Mouse (Mus musculus): ENCODE measurements around the gene Abcf3. TPM values are rescaled to one million over a fixed set of nuclear protein-coding genes. Genes with fewer than 3 reads are reported as not detected.

The Abcf3 gene
- polyA plus RNA-seq, 1 experiment from 2014 or later = 33.0 TPM

DNA sequence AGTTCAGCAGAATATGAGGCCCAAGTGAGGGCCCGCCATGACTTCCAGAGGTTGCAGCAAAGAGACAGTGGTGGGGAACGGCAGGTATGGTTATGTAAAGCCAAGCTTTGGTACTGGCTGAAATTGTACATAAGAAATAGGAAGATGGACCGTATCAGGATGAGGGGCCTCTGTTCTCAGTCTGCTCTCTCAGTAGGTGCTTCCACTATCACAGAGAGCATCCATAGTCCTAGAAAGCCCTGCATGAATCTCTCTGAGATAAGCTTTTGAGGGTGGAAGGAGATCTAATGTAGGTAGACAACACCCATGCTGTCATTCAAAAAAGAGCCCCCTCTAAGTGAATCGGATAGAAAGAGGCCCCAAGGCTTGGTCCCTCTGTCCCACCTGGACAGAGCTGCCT is 47.4 kb downstream of the Abcf3 start:
- 80% methylated on average over 4 of the region's 4 CpGs for WGBS
- Histone ChIP-seq H3K27me3 (ENCODE audit: control insufficient read depth, insufficient read depth, low read length) (peaks cover 3% of the 10 kb centered on the region; the same call in 1 of the 2 replicates), H3K36me3 (ENCODE audit: control insufficient read depth, insufficient read depth, low read length) (no peaks in the 10 kb centered on the region), H3K27ac (replicated peaks) (no peak overlapping the region), H3K4me3 (ENCODE audit: low read depth, low read length) (no peak overlapping the region), H3K4me2 (replicated peaks; ENCODE audit: low read depth) (no peak overlapping the region), H3K4me1 (replicated peaks; ENCODE audit: control insufficient read depth, insufficient read depth) (no peaks in the 10 kb centered on the region; the same call in 1 of the 2 replicates), H3K9me3 (ENCODE audit: control insufficient read depth, low read length) (no peaks in the 10 kb centered on the region), H3K9ac (ENCODE audit: low read length) (no peak overlapping the region)
- DNase-seq (ENCODE audit: low spot score) (no peak), ATAC-seq (ENCODE audit: low FRiP score, low TSS enrichment) (no peak)
- TF ChIP-seq CTCF (IDR thresholded peaks at IDR 0.05; ENCODE audit: low read depth) (no peak), EP300 (optimal IDR thresholded peaks at IDR 0.05) (no peak)

DNA sequence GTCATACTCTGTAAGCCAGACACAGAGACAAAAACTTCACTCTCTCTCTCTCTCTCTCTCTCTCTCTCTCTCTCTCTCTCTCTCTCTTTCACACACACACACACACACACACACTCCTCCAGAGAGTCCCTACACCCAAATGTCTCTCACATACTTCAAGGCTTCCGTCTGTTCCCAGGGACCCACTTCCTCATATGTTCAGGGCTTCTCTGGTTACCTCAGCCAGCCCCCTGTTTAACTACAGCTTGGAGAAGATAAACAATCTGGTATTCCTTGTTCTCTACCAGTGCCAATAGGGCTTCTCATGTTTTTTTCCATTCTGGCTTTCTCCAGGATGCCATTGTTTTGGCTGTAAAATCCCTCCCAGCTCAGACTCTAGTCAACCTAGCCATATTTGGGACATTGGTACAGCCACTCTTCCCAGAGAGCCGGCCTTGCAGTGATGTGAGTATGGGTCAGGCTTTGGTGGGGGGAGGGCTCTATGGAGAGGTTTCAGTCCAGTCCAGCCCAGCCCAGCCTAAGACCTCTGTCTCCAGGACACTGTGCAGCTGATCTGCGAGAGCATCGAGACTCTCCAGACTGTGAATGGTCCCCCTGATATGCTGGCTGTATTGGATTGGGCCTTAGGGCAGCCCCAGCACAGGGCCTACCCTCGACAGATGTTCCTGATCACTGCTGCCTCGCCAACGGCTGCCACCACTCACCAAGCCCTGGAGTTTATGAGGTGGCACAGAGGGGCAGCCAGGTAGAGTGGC is 48.5 kb downstream of the Abcf3 start:
- H3K4me3 ChIP-seq (ENCODE audit: low read depth, low read length) = no peak overlapping the region
- no peaks in the 10 kb centered on the region for H3K36me3 ChIP-seq (ENCODE audit: control insufficient read depth, insufficient read depth, low read length)
- no peaks in the 10 kb centered on the region for H3K27me3 ChIP-seq (ENCODE audit: control insufficient read depth, insufficient read depth, low read length)
- no peaks in the 10 kb centered on the region for H3K9me3 ChIP-seq (ENCODE audit: control insufficient read depth, low read length)
- peak; percentile 52; the same call in 1 of the 2 replicates for ATAC-seq (ENCODE audit: low FRiP score, low TSS enrichment)
- no peak for DNase-seq (ENCODE audit: low spot score)
- no peaks in the 10 kb centered on the region for H3K4me1 ChIP-seq (replicated peaks; ENCODE audit: control insufficient read depth, insufficient read depth)
- TF ChIP-seq CTCF (IDR thresholded peaks at IDR 0.05; ENCODE audit: low read depth) (no peak), EP300 (optimal IDR thresholded peaks at IDR 0.05) (no peak)
- H3K9ac ChIP-seq (ENCODE audit: low read length) = no peak overlapping the region
- 46% methylated on average over 7 of the region's 7 CpGs for WGBS
- H3K27ac ChIP-seq (replicated peaks) = no peak overlapping the region
- no peak overlapping the region for H3K4me2 ChIP-seq (replicated peaks; ENCODE audit: low read depth)

DNA sequence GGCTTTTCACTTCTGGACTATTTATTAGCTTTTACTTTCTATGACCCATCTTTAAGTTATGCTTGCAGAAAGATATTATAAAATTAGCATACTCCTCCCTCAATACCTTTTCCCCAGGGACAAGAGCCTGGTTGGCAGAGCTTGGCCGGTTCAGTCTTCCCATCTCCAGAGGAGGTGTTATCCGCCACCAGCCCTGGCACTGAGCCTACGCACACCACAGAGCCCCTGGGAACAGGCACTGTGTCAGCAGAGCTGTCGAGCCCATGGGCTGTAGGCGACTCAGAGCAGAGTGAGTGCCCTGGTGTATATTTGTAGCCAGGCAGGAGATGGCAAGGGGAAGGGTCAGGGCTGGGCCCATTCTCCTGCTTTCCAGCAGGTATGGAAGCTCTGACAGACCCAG is 52.1 kb downstream of the Abcf3 start:
- ATAC-seq (ENCODE audit: low FRiP score, low TSS enrichment) = no peak
- no peak overlapping the region for H3K4me3 ChIP-seq (ENCODE audit: low read depth, low read length)
- H3K9me3 ChIP-seq (ENCODE audit: control insufficient read depth, low read length) = no peaks in the 10 kb centered on the region
- H3K27ac ChIP-seq (replicated peaks) = no peak overlapping the region
- WGBS = 74% methylated on average over 5 of the region's 5 CpGs
- H3K9ac ChIP-seq (ENCODE audit: low read length) = no peak overlapping the region
- no peaks in the 10 kb centered on the region for H3K27me3 ChIP-seq (ENCODE audit: control insufficient read depth, insufficient read depth, low read length)
- TF ChIP-seq CTCF (IDR thresholded peaks at IDR 0.05; ENCODE audit: low read depth) = no peak
- TF ChIP-seq EP300 (optimal IDR thresholded peaks at IDR 0.05) = no peak
- no peak for DNase-seq (ENCODE audit: low spot score)
- H3K4me2 ChIP-seq (replicated peaks; ENCODE audit: low read depth) = no peak overlapping the region
- peaks cover 4% of the 10 kb centered on the region for H3K36me3 ChIP-seq (ENCODE audit: control insufficient read depth, insufficient read depth, low read length)
- H3K4me1 ChIP-seq (replicated peaks; ENCODE audit: control insufficient read depth, insufficient read depth) = no peaks in the 10 kb centered on the region

DNA sequence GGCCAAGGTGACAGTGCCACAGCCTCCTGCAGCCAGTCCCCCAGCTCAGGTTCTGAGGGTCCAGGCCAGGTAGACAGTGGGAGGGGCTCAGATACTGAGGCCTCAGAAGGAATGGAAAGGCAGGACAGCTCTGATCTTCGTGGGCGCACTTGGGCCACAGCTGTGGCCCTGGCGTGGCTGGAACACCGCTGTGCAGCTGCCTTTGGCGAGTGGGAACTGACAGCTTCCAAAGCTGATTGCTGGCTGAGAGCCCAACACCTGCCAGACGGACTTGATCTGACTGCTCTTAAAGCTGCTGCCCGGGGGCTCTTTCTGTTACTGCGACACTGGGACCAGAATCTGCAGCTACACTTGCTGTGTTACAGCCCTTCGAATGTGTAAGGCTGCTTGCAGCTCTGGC is 56.3 kb downstream of the Abcf3 start:
- H3K4me1 ChIP-seq (replicated peaks; ENCODE audit: control insufficient read depth, insufficient read depth) = no peaks in the 10 kb centered on the region
- no peaks in the 10 kb centered on the region for H3K27me3 ChIP-seq (ENCODE audit: control insufficient read depth, insufficient read depth, low read length)
- no peak overlapping the region for H3K4me2 ChIP-seq (replicated peaks; ENCODE audit: low read depth)
- ATAC-seq (ENCODE audit: low FRiP score, low TSS enrichment) = no peak
- TF ChIP-seq EP300 (optimal IDR thresholded peaks at IDR 0.05) = no peak
- TF ChIP-seq CTCF (IDR thresholded peaks at IDR 0.05; ENCODE audit: low read depth) = no peak
- H3K27ac ChIP-seq (replicated peaks) = no peak overlapping the region
- no peaks in the 10 kb centered on the region for H3K9me3 ChIP-seq (ENCODE audit: control insufficient read depth, low read length)
- no peak overlapping the region for H3K9ac ChIP-seq (ENCODE audit: low read length)
- peaks cover 12% of the 10 kb centered on the region for H3K36me3 ChIP-seq (ENCODE audit: control insufficient read depth, insufficient read depth, low read length)
- 68% methylated on average over 9 of the region's 9 CpGs for WGBS
- no peak for DNase-seq (ENCODE audit: low spot score)
- no peak overlapping the region for H3K4me3 ChIP-seq (ENCODE audit: low read depth, low read length)

DNA sequence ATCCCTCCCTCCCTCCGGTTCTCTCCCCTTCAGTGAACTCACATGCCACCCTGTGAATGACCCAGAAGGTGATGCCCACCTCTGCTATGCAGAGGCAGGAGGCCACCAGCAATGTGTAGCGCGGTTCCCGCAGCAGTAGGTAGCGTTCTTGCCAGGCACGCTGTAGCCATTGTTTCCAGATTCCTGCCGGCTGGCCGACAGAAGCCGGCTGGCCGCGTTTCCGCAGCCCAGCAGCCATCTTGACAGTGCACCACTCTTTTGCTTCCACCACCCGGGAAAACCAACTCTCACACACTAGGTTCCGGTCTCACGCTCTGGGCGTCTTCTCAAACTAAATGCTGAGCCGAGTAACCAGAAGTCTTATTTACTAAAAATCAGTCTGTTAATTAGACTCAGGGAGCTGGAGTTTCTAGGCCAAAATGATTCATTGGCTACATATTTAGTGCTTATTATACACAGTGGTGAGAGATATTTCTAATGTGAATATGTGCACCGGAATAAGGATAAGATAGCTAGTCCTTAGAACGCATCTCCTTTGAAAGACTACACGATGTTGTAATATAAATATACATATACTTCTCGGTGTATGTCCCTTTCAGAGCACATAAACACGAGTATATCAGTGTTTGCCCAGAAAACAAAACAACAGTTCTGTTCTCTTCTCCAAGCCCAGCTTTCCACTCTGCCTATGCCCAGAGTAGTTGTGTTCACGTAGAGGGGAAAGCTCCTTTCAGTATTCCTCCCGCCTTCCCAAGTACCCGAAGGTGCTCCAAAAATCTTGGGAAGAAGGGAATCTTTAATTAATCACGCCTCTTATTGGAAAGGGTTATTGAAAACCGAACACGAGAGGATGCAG is 62.4 kb downstream of the Abcf3 start:
- peaks cover 7% of the 10 kb centered on the region for H3K36me3 ChIP-seq (ENCODE audit: control insufficient read depth, insufficient read depth, low read length)
- under 1% methylated on average over 28 of the region's 28 CpGs for WGBS
- no peaks in the 10 kb centered on the region for H3K4me1 ChIP-seq (replicated peaks; ENCODE audit: control insufficient read depth, insufficient read depth)
- no peaks in the 10 kb centered on the region for H3K27me3 ChIP-seq (ENCODE audit: control insufficient read depth, insufficient read depth, low read length)
- H3K4me3 ChIP-seq (ENCODE audit: low read depth, low read length) = peak overlapping the region; percentile 71
- H3K27ac ChIP-seq (replicated peaks) = peak overlapping the region; percentile 77
- ATAC-seq (ENCODE audit: low FRiP score, low TSS enrichment) = peak; percentile 82
- peak overlapping the region; percentile 85 for H3K4me2 ChIP-seq (replicated peaks; ENCODE audit: low read depth)
- peak overlapping the region; percentile 75 for H3K9ac ChIP-seq (ENCODE audit: low read length)
- peak; percentile 84 for DNase-seq (ENCODE audit: low spot score)
- H3K9me3 ChIP-seq (ENCODE audit: control insufficient read depth, low read length) = no peaks in the 10 kb centered on the region
- TF ChIP-seq EP300 (optimal IDR thresholded peaks at IDR 0.05) = no peak
- TF ChIP-seq CTCF (IDR thresholded peaks at IDR 0.05; ENCODE audit: low read depth) = no peak

MicroRNAs encoded within 50 kb of the gene (microRNA counts, 519-probe panel; counts per million panel counts)
- 3,467 counts per million, percentile 17 among the panel's probes with 10 or more counts for microRNA mmu-miR-1224

Small RNAs within 50 kb of the gene (microRNA-seq; reads per million reads assigned to microRNA genes)
- 9.0 reads per million, percentile 14 among the genes with 10 or more reads in this experiment for gene Mir1224

Other genes with a start within 250 kb of the Abcf3 start
- 107 and 112 TPM in 2 replicates for gene Parl, start 246.2 kb upstream of the Abcf3 start, polyA plus RNA-seq (2015; fragmentation: Nextera tagmentation; extraction: Ambion mirVana)
- gene Cyp2ab1, start 223.2 kb upstream of the Abcf3 start, polyA plus RNA-seq (2015; fragmentation: Nextera tagmentation; extraction: Ambion mirVana) = not detected in 2 replicates
- gene Abcc5, start 122.2 kb upstream of the Abcf3 start, polyA plus RNA-seq (2015; fragmentation: Nextera tagmentation; extraction: Ambion mirVana) = 15.9 and 19.3 TPM in 2 replicates
- 58.2 and 58.7 TPM in 2 replicates for gene Eif2b5, start 49.8 kb upstream of the Abcf3 start, polyA plus RNA-seq (2015; fragmentation: Nextera tagmentation; extraction: Ambion mirVana)
- gene Dvl3, start 31.6 kb upstream of the Abcf3 start, polyA plus RNA-seq (2015; fragmentation: Nextera tagmentation; extraction: Ambion mirVana) = 8.7 and 10.0 TPM in 2 replicates
- gene Ap2m1, start 13.1 kb upstream of the Abcf3 start, polyA plus RNA-seq (2015; fragmentation: Nextera tagmentation; extraction: Ambion mirVana) = 332 and 349 TPM in 2 replicates
- gene Vwa5b2, start 40.9 kb downstream of the Abcf3 start, polyA plus RNA-seq (2015; fragmentation: Nextera tagmentation; extraction: Ambion mirVana) = 1.3 and 2.1 TPM in 2 replicates
- gene Eef1akmt4, start 63.0 kb downstream of the Abcf3 start, polyA plus RNA-seq (2015; fragmentation: Nextera tagmentation; extraction: Ambion mirVana) = 19.2 and 21.4 TPM in 2 replicates
- not detected in 2 replicates for gene Gm49333, start 63.0 kb downstream of the Abcf3 start, polyA plus RNA-seq (2015; fragmentation: Nextera tagmentation; extraction: Ambion mirVana)
- 24.5 and 25.8 TPM in 2 replicates for gene Alg3, start 63.2 kb downstream of the Abcf3 start, polyA plus RNA-seq (2015; fragmentation: Nextera tagmentation; extraction: Ambion mirVana)
- 0.74 and 1.2 TPM in 2 replicates for gene Camk2n2, start 72.7 kb downstream of the Abcf3 start, polyA plus RNA-seq (2015; fragmentation: Nextera tagmentation; extraction: Ambion mirVana)
- 0.61 and 0.89 TPM in 2 replicates for gene Ece2, start 81.3 kb downstream of the Abcf3 start, polyA plus RNA-seq (2015; fragmentation: Nextera tagmentation; extraction: Ambion mirVana)
- 172 and 177 TPM in 2 replicates for gene Psmd2, start 103.1 kb downstream of the Abcf3 start, polyA plus RNA-seq (2015; fragmentation: Nextera tagmentation; extraction: Ambion mirVana)
- gene Eif4g1, start 119.7 kb downstream of the Abcf3 start, polyA plus RNA-seq (2015; fragmentation: Nextera tagmentation; extraction: Ambion mirVana) = 83.8 and 86.1 TPM in 2 replicates
- gene Fam131a, start 144.7 kb downstream of the Abcf3 start, polyA plus RNA-seq (2015; fragmentation: Nextera tagmentation; extraction: Ambion mirVana) = 6.7 and 7.0 TPM in 2 replicates
- gene Polr2h, start 169.1 kb downstream of the Abcf3 start, polyA plus RNA-seq (2015; fragmentation: Nextera tagmentation; extraction: Ambion mirVana) = 59.5 and 60.4 TPM in 2 replicates
- gene Clcn2, start 169.2 kb downstream of the Abcf3 start, polyA plus RNA-seq (2015; fragmentation: Nextera tagmentation; extraction: Ambion mirVana) = 8.4 and 10.7 TPM in 2 replicates
- gene Chrd, start 184.6 kb downstream of the Abcf3 start, polyA plus RNA-seq (2015; fragmentation: Nextera tagmentation; extraction: Ambion mirVana) = 2.9 and 3.9 TPM in 2 replicates
- 0.40 and 0.42 TPM in 2 replicates for gene Thpo, start 185.9 kb downstream of the Abcf3 start, polyA plus RNA-seq (2015; fragmentation: Nextera tagmentation; extraction: Ambion mirVana)

Data from stomach, postnatal 0 days (tissue).